Mouse (Mus musculus): ENCODE measurements around the gene Slc25a17. TPM values are rescaled to one million over a fixed set of nuclear protein-coding genes. Genes with fewer than 3 reads are reported as not detected.
A peak's percentile ranks its signal among the peaks of the same experiment; 100 is the strongest.

Gene Slc25a17
- polyA plus RNA-seq, 2 experiments = 25.1 to 40.0 TPM

GRCm38 (mm10) chr15:81364271-81364670 is 3.7 kb upstream of the Slc25a17 start:
- Histone ChIP-seq H3K4me1 (replicated peaks; ENCODE audit: control insufficient read depth in 2 of 2, insufficient read depth in 2 of 2, low read length in 1 of 2) (peaks cover 17 to 30% of the 10 kb centered on the region in 2 experiments), H3K4me2 (ENCODE audit: low read depth) (no peak overlapping the region), H3K27ac (no peak overlapping the region), H3K9me3 (ENCODE audit: control insufficient read depth, low read length) (no peaks in the 10 kb centered on the region), H3K9ac (replicated peaks) (no peak overlapping the region), H3K4me3 (ENCODE audit: insufficient read depth in 1 of 2, low read depth in 2 of 2, low read length in 2 of 2) (no peak overlapping the region), H3K27me3 (ENCODE audit: control insufficient read depth, insufficient read depth, low read length) (no peaks in the 10 kb centered on the region), H3K36me3 (replicated peaks; ENCODE audit: control insufficient read depth, insufficient read depth, low read depth) (peaks cover 21% of the 10 kb centered on the region)
- ATAC-seq (ENCODE audit: insufficient read depth) (no peak), DNase-seq (ENCODE audit: low read depth in 3 of 3, low spot score in 3 of 3) (no peak)
- TF ChIP-seq CTCF (IDR thresholded peaks at IDR 0.05; ENCODE audit: low read depth) = no peak
- no peak for TF ChIP-seq EP300 (IDR thresholded peaks at IDR 0.05; ENCODE audit: low read depth)
- WGBS (ENCODE audit: insufficient replicate concordance) = 86% methylated on average over 1 of the region's 1 CpGs

- TF ChIP-seq CTCF (IDR thresholded peaks at IDR 0.05; ENCODE audit: low read depth) (no peak), EP300 (IDR thresholded peaks at IDR 0.05; ENCODE audit: low read depth) (no peak)
- Histone ChIP-seq H3K4me2 (ENCODE audit: low read depth) (no peak overlapping the region), H3K27me3 (ENCODE audit: control insufficient read depth, insufficient read depth, low read length) (no peaks in the 10 kb centered on the region), H3K9me3 (ENCODE audit: control insufficient read depth, low read length) (no peaks in the 10 kb centered on the region), H3K27ac (peak overlapping the region; percentile 6), H3K9ac (replicated peaks) (no peak overlapping the region), H3K4me1 (replicated peaks; ENCODE audit: control insufficient read depth in 2 of 2, insufficient read depth in 2 of 2, low read length in 1 of 2) (peaks cover 22 to 32% of the 10 kb centered on the region in 2 experiments), H3K4me3 (ENCODE audit: insufficient read depth in 1 of 2, low read depth in 2 of 2, low read length in 2 of 2) (no peak overlapping the region), H3K36me3 (replicated peaks; ENCODE audit: control insufficient read depth, insufficient read depth, low read depth) (peaks cover 16% of the 10 kb centered on the region)
- WGBS (ENCODE audit: insufficient replicate concordance) = 79% methylated on average over 1 of the region's 1 CpGs
- ATAC-seq (ENCODE audit: insufficient read depth) = no peak
- DNase-seq (ENCODE audit: low read depth in 3 of 3, low spot score in 3 of 3) = no peak
Measured at GRCm38 (mm10) chr15:81362501-81362900, 1.9 kb upstream of the Slc25a17 start.

- H3K9me3 ChIP-seq (ENCODE audit: control insufficient read depth, low read length) = no peaks in the 10 kb centered on the region
- 5% methylated on average over 10 of the region's 10 CpGs for WGBS (ENCODE audit: insufficient replicate concordance)
- peak overlapping the region; percentile 82 for H3K27ac ChIP-seq
- no peaks in the 10 kb centered on the region for H3K27me3 ChIP-seq (ENCODE audit: control insufficient read depth, insufficient read depth, low read length)
- H3K9ac ChIP-seq (replicated peaks) = peak overlapping the region; percentile 61
- ATAC-seq (ENCODE audit: insufficient read depth) (peak; percentile 18; the same call in 1 of the 2 replicates), DNase-seq (ENCODE audit: low read depth in 3 of 3, low spot score in 3 of 3) (peak in 2 of 3 experiments; percentile 27 to 48)
- peaks cover 22 to 32% of the 10 kb centered on the region in 2 experiments for H3K4me1 ChIP-seq (replicated peaks; ENCODE audit: control insufficient read depth in 2 of 2, insufficient read depth in 2 of 2, low read length in 1 of 2)
- H3K4me3 ChIP-seq (ENCODE audit: insufficient read depth in 1 of 2, low read depth in 2 of 2, low read length in 2 of 2) = peak overlapping the region; percentile 41 to 86; a peak in 3 of 4 replicates
- H3K36me3 ChIP-seq (replicated peaks; ENCODE audit: control insufficient read depth, insufficient read depth, low read depth) = peaks cover 10% of the 10 kb centered on the region
- H3K4me2 ChIP-seq (ENCODE audit: low read depth) = peak overlapping the region; percentile 86
- TF ChIP-seq CTCF (IDR thresholded peaks at IDR 0.05; ENCODE audit: low read depth) (no peak), EP300 (IDR thresholded peaks at IDR 0.05; ENCODE audit: low read depth) (no peak)
Measured at GRCm38 (mm10) chr15:81361417-81362015, 904 bp upstream of the Slc25a17 start.

DNA sequence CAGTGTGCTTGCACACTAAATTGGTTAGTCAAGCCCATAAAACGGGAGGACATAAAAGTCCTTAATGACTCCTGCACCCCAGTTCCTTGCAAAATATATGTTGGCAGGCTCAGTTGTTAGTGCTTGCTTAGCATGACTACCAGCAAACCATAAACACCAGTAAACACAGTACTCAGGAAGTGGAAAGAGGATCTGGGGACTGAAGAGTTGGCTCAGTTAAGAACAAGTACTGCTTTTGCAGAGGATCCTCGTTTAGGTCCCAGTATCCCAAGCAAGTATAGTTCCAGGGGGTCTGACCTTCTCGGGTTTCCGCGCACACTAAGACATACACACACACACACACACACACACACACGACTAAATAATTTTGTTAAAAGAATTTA is 401 bp upstream of the Slc25a17 start:
- Histone ChIP-seq H3K27ac (peak overlapping the region; percentile 82), H3K36me3 (replicated peaks; ENCODE audit: control insufficient read depth, insufficient read depth, low read depth) (peaks cover 6% of the 10 kb centered on the region), H3K27me3 (ENCODE audit: control insufficient read depth, insufficient read depth, low read length) (no peaks in the 10 kb centered on the region), H3K4me2 (ENCODE audit: low read depth) (peak overlapping the region; percentile 86), H3K4me3 (ENCODE audit: insufficient read depth in 1 of 2, low read depth in 2 of 2, low read length in 2 of 2) (peak overlapping the region; percentile 41 to 86), H3K9me3 (ENCODE audit: control insufficient read depth, low read length) (no peaks in the 10 kb centered on the region), H3K4me1 (replicated peaks; ENCODE audit: control insufficient read depth in 2 of 2, insufficient read depth in 2 of 2, low read length in 1 of 2) (peaks cover 22 to 32% of the 10 kb centered on the region in 2 experiments), H3K9ac (replicated peaks) (peak overlapping the region; percentile 61)
- TF ChIP-seq EP300 (IDR thresholded peaks at IDR 0.05; ENCODE audit: low read depth) (no peak), CTCF (IDR thresholded peaks at IDR 0.05; ENCODE audit: low read depth) (no peak)
- 31% methylated on average over 6 of the region's 6 CpGs for WGBS (ENCODE audit: insufficient replicate concordance)
- DNase-seq (ENCODE audit: low read depth in 3 of 3, low spot score in 3 of 3) (peak in 1 of 3 experiments; percentile 17), ATAC-seq (ENCODE audit: insufficient read depth) (peak; percentile 51)

GRCm38 (mm10) chr15:81359421-81359820 is 1.2 kb downstream of the Slc25a17 start:
- peak overlapping the region; percentile 12 to 86; a peak in 2 of 4 replicates for H3K4me3 ChIP-seq (ENCODE audit: insufficient read depth in 1 of 2, low read depth in 2 of 2, low read length in 2 of 2)
- no peak overlapping the region for H3K9ac ChIP-seq (replicated peaks)
- 72% methylated on average over 5 of the region's 5 CpGs for WGBS (ENCODE audit: insufficient replicate concordance)

More at GRCm38 (mm10) chr15:81359421-81359820, 1.2 kb downstream of the Slc25a17 start:
- Histone ChIP-seq H3K4me1 (replicated peaks; ENCODE audit: control insufficient read depth in 2 of 2, insufficient read depth in 2 of 2, low read length in 1 of 2) (peaks cover 22 to 30% of the 10 kb centered on the region in 2 experiments), H3K4me2 (ENCODE audit: low read depth) (peak overlapping the region; percentile 86), H3K9me3 (ENCODE audit: control insufficient read depth, low read length) (no peaks in the 10 kb centered on the region), H3K27ac (no peak overlapping the region), H3K36me3 (replicated peaks; ENCODE audit: control insufficient read depth, insufficient read depth, low read depth) (no peaks in the 10 kb centered on the region; the same call in 1 of the 2 replicates), H3K27me3 (ENCODE audit: control insufficient read depth, insufficient read depth, low read length) (no peaks in the 10 kb centered on the region)
- TF ChIP-seq EP300 (IDR thresholded peaks at IDR 0.05; ENCODE audit: low read depth) (no peak), CTCF (IDR thresholded peaks at IDR 0.05; ENCODE audit: low read depth) (no peak)
- DNase-seq (ENCODE audit: low read depth in 3 of 3, low spot score in 3 of 3) (no peak), ATAC-seq (ENCODE audit: insufficient read depth) (no peak)
